Mouse (Mus musculus) midbrain, embryonic 10.5 days (tissue): ENCODE data around the gene Cox8a. TPM values are rescaled to one million over a fixed set of nuclear protein-coding genes. Genes with fewer than 3 reads are reported as not detected.
A peak's percentile ranks its signal among the peaks of the same experiment; 100 is the strongest.

Experiments
- DNase-seq: peaks from one replicate; pipeline ENCODE4 v3.0.0-alpha.2; 2017; ENCODE audit warnings: low spot score
- H3K27ac ChIP-seq: fragments of 300-500 bp; sonication (generic); replicated peaks from 2 replicates; pipeline ENCODE4 v1.5.1; 2016; ENCODE audit warnings: mild to moderate bottlenecking
- H3K27me3 ChIP-seq: fragments of 300-500 bp; sonication (generic); 2 replicates; pipeline ENCODE4 v1.6.1; 2016; ENCODE audit warnings: low read depth, mild to moderate bottlenecking; ENCODE audit not compliant: poor library complexity, severe bottlenecking
- H3K36me3 ChIP-seq: fragments of 300-500 bp; sonication (generic); 2 replicates; pipeline ENCODE4 v1.6.1; 2016; ENCODE audit warnings: mild to moderate bottlenecking, moderate library complexity
- H3K4me1 ChIP-seq: fragments of 300-500 bp; sonication (generic); 2 replicates; pipeline ENCODE4 v1.6.1; 2016
- H3K4me3 ChIP-seq: fragments of 300-500 bp; sonication (generic); 2 replicates; pipeline ENCODE4 v1.5.1; 2016; ENCODE audit warnings: mild to moderate bottlenecking, moderate library complexity
- H3K9me3 ChIP-seq: fragments of 300-500 bp; sonication (generic); replicated peaks from 2 replicates; pipeline ENCODE4 v1.6.1; 2016; ENCODE audit warnings: mild to moderate bottlenecking
- WGBS: fragments of 180-500 bp; shearing (Covaris S2); methylation state at CpG from one replicate; pipeline ENCODE4 v1.1.7; 2016; 5-methylcytosine and 5-hydroxymethylcytosine counted together
- polyA plus RNA-seq: library from polyadenylated mRNA; unstranded; fragments of >200 nt; fragmentation: Nextera tagmentation; extraction: Ambion mirVana; gene quantifications from 2 replicates; pipeline ENCODE4 v1.2.1, GENCODE M21; 2016

Gene Cox8a
- polyA plus RNA-seq, 1 experiment from 2014 or later: 900 TPM

- H3K4me3 ChIP-seq: no peak overlapping the region
- no peak for DNase-seq
- H3K36me3 ChIP-seq: peaks cover 59% of the 10 kb centered on the region
- H3K4me1 ChIP-seq: peaks cover 29% of the 10 kb centered on the region
- no peaks in the 10 kb centered on the region for H3K27me3 ChIP-seq
- 93% methylated on average over 5 of the region's 5 CpGs for WGBS
- H3K27ac ChIP-seq: no peak overlapping the region
- H3K9me3 ChIP-seq: no peaks in the 10 kb centered on the region
Measured at GRCm38 (mm10) chr19:7214484-7214883, 2.9 kb downstream of the Cox8a start.

GRCm38 (mm10) chr19:7213010-7213409 is 4.4 kb downstream of the Cox8a start:
- WGBS: 93% methylated on average over 3 of the region's 3 CpGs
- H3K27ac ChIP-seq: no peak overlapping the region
- H3K9me3 ChIP-seq: no peaks in the 10 kb centered on the region
- H3K36me3 ChIP-seq: peaks cover 59% of the 10 kb centered on the region
- H3K27me3 ChIP-seq: no peaks in the 10 kb centered on the region
- no peak overlapping the region for H3K4me3 ChIP-seq
- peaks cover 22% of the 10 kb centered on the region for H3K4me1 ChIP-seq
- no peak for DNase-seq

- no peak for DNase-seq
- H3K27ac ChIP-seq: no peak overlapping the region
- H3K27me3 ChIP-seq: no peaks in the 10 kb centered on the region
- H3K36me3 ChIP-seq: peaks cover 59% of the 10 kb centered on the region
- H3K4me1 ChIP-seq: peaks cover 18% of the 10 kb centered on the region
- H3K4me3 ChIP-seq: no peak overlapping the region
- no peaks in the 10 kb centered on the region for H3K9me3 ChIP-seq
- 82% methylated on average over 1 of the region's 1 CpGs for WGBS
Measured at GRCm38 (mm10) chr19:7212216-7212615, 5.2 kb downstream of the Cox8a start.

- WGBS: 89% methylated on average over 7 of the region's 7 CpGs
- Histone ChIP-seq H3K4me1 (peaks cover 20% of the 10 kb centered on the region), H3K4me3 (no peak overlapping the region), H3K36me3 (peaks cover 46% of the 10 kb centered on the region), H3K27me3 (no peaks in the 10 kb centered on the region), H3K27ac (no peak overlapping the region), H3K9me3 (no peaks in the 10 kb centered on the region)
- no peak for DNase-seq
Measured at GRCm38 (mm10) chr19:7209907-7210646, 7.3 kb downstream of the Cox8a start.

- WGBS: 1% methylated on average over 79 of the region's 79 CpGs
- peaks cover 38% of the 10 kb centered on the region for H3K4me1 ChIP-seq
Measured at GRCm38 (mm10) chr19:7205753-7206736, 11.4 kb downstream of the Cox8a start, which contains the start of gene Otub1. TSS of gene Otub1 (minus strand) at chr19:7206316.

GRCm38 (mm10) chr19:7205326-7205725 is 12.1 kb downstream of the Cox8a start:
- H3K4me1 ChIP-seq: peaks cover 38% of the 10 kb centered on the region
- 41% methylated on average over 7 of the region's 7 CpGs for WGBS
- no peaks in the 10 kb centered on the region for H3K9me3 ChIP-seq
- peak overlapping the region; percentile 99 for H3K27ac ChIP-seq
- peaks cover 45% of the 10 kb centered on the region for H3K36me3 ChIP-seq
- DNase-seq: no peak
- peak overlapping the region; percentile 88 for H3K4me3 ChIP-seq
- no peaks in the 10 kb centered on the region for H3K27me3 ChIP-seq

More at GRCm38 (mm10) chr19:7205753-7206736, 11.4 kb downstream of the Cox8a start, which contains the start of gene Otub1:
- no peaks in the 10 kb centered on the region for H3K9me3 ChIP-seq
- peak within 1 kb of the TSS; percentile 88 for H3K4me3 ChIP-seq
- H3K27ac ChIP-seq: peak within 1 kb of the TSS; percentile 99
- H3K27me3 ChIP-seq: no peaks in the 10 kb centered on the region
- peak; percentile 97 for DNase-seq
- H3K36me3 ChIP-seq: peaks cover 41% of the 10 kb centered on the region

- H3K27me3 ChIP-seq: no peaks in the 10 kb centered on the region
- H3K36me3 ChIP-seq: peaks cover 48% of the 10 kb centered on the region
- H3K9me3 ChIP-seq: no peaks in the 10 kb centered on the region
- H3K4me3 ChIP-seq: peak overlapping the region; percentile 88
- H3K4me1 ChIP-seq: peaks cover 38% of the 10 kb centered on the region
- 83% methylated on average over 2 of the region's 2 CpGs for WGBS
- H3K27ac ChIP-seq: peak overlapping the region; percentile 99
- no peak for DNase-seq
Measured at GRCm38 (mm10) chr19:7204898-7205297, 12.5 kb downstream of the Cox8a start.

- H3K27me3 ChIP-seq: peaks cover 9% of the 10 kb centered on the region; the same call in 1 of the 2 replicates
Measured at GRCm38 (mm10) chr19:7200427-7200826, 17.0 kb downstream of the Cox8a start.

GRCm38 (mm10) chr19:7199089-7199488 is 18.3 kb downstream of the Cox8a start:
- Histone ChIP-seq H3K4me1 (peaks cover 41% of the 10 kb centered on the region), H3K27me3 (peaks cover 15% of the 10 kb centered on the region; the same call in 1 of the 2 replicates), H3K4me3 (no peak overlapping the region), H3K27ac (no peak overlapping the region), H3K9me3 (no peaks in the 10 kb centered on the region), H3K36me3 (peaks cover 71% of the 10 kb centered on the region)
- whole genome bisulfite sequencing: 92% methylated on average over 13 of the region's 13 CpGs
- DNase-seq: no peak

More at GRCm38 (mm10) chr19:7200427-7200826, 17.0 kb downstream of the Cox8a start:
- Histone ChIP-seq H3K9me3 (no peaks in the 10 kb centered on the region), H3K36me3 (peaks cover 75% of the 10 kb centered on the region), H3K4me3 (no peak overlapping the region), H3K4me1 (peaks cover 51% of the 10 kb centered on the region), H3K27ac (no peak overlapping the region)
- no peak for DNase-seq
- 75% methylated on average over 1 of the region's 1 CpGs for WGBS

- no peak for DNase-seq
- H3K9me3 ChIP-seq: no peaks in the 10 kb centered on the region
- H3K27me3 ChIP-seq: peaks cover 32% of the 10 kb centered on the region
- 87% methylated on average over 9 of the region's 9 CpGs for WGBS
- H3K4me3 ChIP-seq: peak overlapping the region; percentile 12; the same call in 1 of the 2 replicates
- H3K27ac ChIP-seq: 0 out of 2 replicates have a peak overlapping the region, but pooled peaks have one; percentile 7
- peaks cover 41% of the 10 kb centered on the region for H3K4me1 ChIP-seq
- H3K36me3 ChIP-seq: peaks cover 54% of the 10 kb centered on the region
Measured at GRCm38 (mm10) chr19:7197445-7197844, 20.0 kb downstream of the Cox8a start.

- peaks cover 50% of the 10 kb centered on the region for H3K36me3 ChIP-seq
- 0 out of 2 replicates have a peak overlapping the region, but pooled peaks have one; percentile 7 for H3K27ac ChIP-seq
- H3K27me3 ChIP-seq: peaks cover 38% of the 10 kb centered on the region
- H3K4me1 ChIP-seq: peaks cover 47% of the 10 kb centered on the region
- peak; percentile 61 for DNase-seq
- no peaks in the 10 kb centered on the region for H3K9me3 ChIP-seq
- H3K4me3 ChIP-seq: peak overlapping the region; percentile 12
- WGBS: 15% methylated on average over 17 of the region's 17 CpGs
Measured at GRCm38 (mm10) chr19:7196741-7197270, 20.6 kb downstream of the Cox8a start.
